Mouse (Mus musculus): ENCODE results near the gene Myl3.

DNA sequence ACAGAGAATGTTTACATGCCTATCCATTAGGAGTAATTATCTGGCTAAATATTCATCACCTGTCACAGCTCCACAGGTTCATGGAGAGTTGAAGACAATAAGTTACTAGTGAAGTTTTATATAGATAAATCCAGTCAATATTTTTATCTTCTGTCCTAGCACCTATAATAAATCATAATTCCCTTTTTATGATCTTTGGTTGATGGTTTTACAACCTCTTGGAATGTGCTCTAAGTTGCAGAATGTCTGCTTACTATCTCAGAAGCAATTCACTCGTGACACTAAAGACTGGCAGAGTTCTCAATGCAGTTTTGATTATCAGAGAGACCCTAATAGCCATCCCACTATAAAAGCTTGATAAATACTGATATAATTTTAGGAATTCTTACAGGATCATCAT is 28.3 kb upstream of the Myl3 start:
- TF ChIP-seq CTCF (IDR thresholded peaks at IDR 0.05; ENCODE audit: extremely low read depth, insufficient read depth, insufficient read length, insufficient replicate concordance) (no peak), POLR2A (IDR thresholded peaks at IDR 0.05; ENCODE audit: low read depth, low read length) (no peak)

Measured in spleen, adult 2 months (tissue).